Mouse (Mus musculus) natural killer cell, adult 2 months (primary cell): ENCODE measurements around the gene Gm21969.

Experiments
- DNase-seq, 2 experiments: peaks; one replicate each; pipeline ENCODE4 v3.0.0; 2022; ENCODE audit warnings: low spot score in 2 of 2

The Gm21969 gene

GRCm38 (mm10) chr4:139602357-139603244, at the start of gene Gm21969:
Gene Gm21969, plus strand, starts transcription at chr4:139603186.
- DNase-seq, result peak; percentile 47 to 64

- no peak for DNase-seq
These were observed 47.8 kb upstream of the Gm21969 start for GRCm38 (mm10) chr4:139555235-139555634.

- no peak for DNase-seq
These were observed 47.0 kb upstream of the Gm21969 start for GRCm38 (mm10) chr4:139555951-139556350.

GRCm38 (mm10) chr4:139568361-139568760, 34.6 kb upstream of the Gm21969 start:
- DNase-seq, result no peak

- DNase-seq, result no peak
These were observed 32.2 kb upstream of the Gm21969 start for GRCm38 (mm10) chr4:139570756-139571155.

- DNase-seq, result no peak
These were observed 30.0 kb upstream of the Gm21969 start for GRCm38 (mm10) chr4:139572928-139573512.

GRCm38 (mm10) chr4:139574156-139574798, 28.7 kb upstream of the Gm21969 start:
- DNase-seq, result peak; percentile 99

- DNase-seq, result peak; percentile 42 to 51
These were observed 27.9 kb upstream of the Gm21969 start for GRCm38 (mm10) chr4:139574799-139575672.

GRCm38 (mm10) chr4:139575673-139576003, 27.3 kb upstream of the Gm21969 start:
- DNase-seq, result no peak

- no peak for DNase-seq
These were observed 26.6 kb upstream of the Gm21969 start for GRCm38 (mm10) chr4:139576251-139576880.

GRCm38 (mm10) chr4:139577006-139577405, 26.0 kb upstream of the Gm21969 start:
- no peak for DNase-seq

- DNase-seq, result no peak
These were observed 24.6 kb upstream of the Gm21969 start for GRCm38 (mm10) chr4:139578389-139578788.

- peak; percentile 69 to 84 for DNase-seq
These were observed 24.0 kb upstream of the Gm21969 start for GRCm38 (mm10) chr4:139579003-139579402.

- DNase-seq, result no peak
These were observed 23.5 kb upstream of the Gm21969 start for GRCm38 (mm10) chr4:139579466-139579865.

- no peak for DNase-seq
These were observed 22.2 kb upstream of the Gm21969 start for GRCm38 (mm10) chr4:139580663-139581336.

GRCm38 (mm10) chr4:139581427-139582051, 21.4 kb upstream of the Gm21969 start:
- DNase-seq, result no peak

GRCm38 (mm10) chr4:139582346-139582745, 20.6 kb upstream of the Gm21969 start:
- no peak for DNase-seq

- DNase-seq, result no peak
These were observed 20.1 kb upstream of the Gm21969 start for GRCm38 (mm10) chr4:139582903-139583302.

GRCm38 (mm10) chr4:139583629-139584245, 19.2 kb upstream of the Gm21969 start:
- no peak for DNase-seq

- DNase-seq, result no peak
These were observed 18.3 kb upstream of the Gm21969 start for GRCm38 (mm10) chr4:139584704-139585103.
